Mouse (Mus musculus) megakaryocyte-erythroid progenitor cell, adult 5-6 weeks (primary cell): ENCODE measurements around the gene Fthl17d. TPM values are rescaled to one million over a fixed set of nuclear protein-coding genes. Genes with fewer than 3 reads are reported as not detected.
"Not testable (repeated sequence)": the region's sequence is repeated elsewhere in the genome, so short reads cannot be mapped to it uniquely, and the experiment has no call there.

ENCODE experiments used
- ATAC-seq: replicated peaks from 2 replicates; pipeline ENCODE4 v1.8.0; 2016; ENCODE audit warnings: mild to moderate bottlenecking, inconsistent platforms; ENCODE audit not compliant: severe bottlenecking, poor library complexity, low FRiP score, low TSS enrichment
- total RNA-seq, 2 experiments: library from RNA; stranded (forward) in 1 of 2; stranded (reverse) in 1 of 2; fragments of 200-1000, 215-1000 nt in 1 of 2; fragments of >200 nt in 1 of 2; fragmentation: Nextera tagmentation in 1 of 2; gene quantifications; 2 replicates each; pipeline ENCODE4 v1.2.3; 2014 to 2017

The Fthl17d gene
- total RNA-seq (2014; fragmentation: Nextera tagmentation) (not detected in 2 replicates), total RNA-seq (2017) (not detected in 2 replicates)

GRCm38 (mm10) chrX:8986655-8987054, at the start of gene Fthl17d:
Gene Fthl17d (minus strand): TSS chrX:8986755.
- not testable (repeated sequence) for ATAC-seq

GRCm38 (mm10) chrX:9033193-9033592, 46.6 kb upstream of the Fthl17d start, which contains the start of gene Fthl17e:
Gene Fthl17e (plus strand): TSS chrX:9033493.
- ATAC-seq: not testable (repeated sequence)

- ATAC-seq: no peak
Observed at GRCm38 (mm10) chrX:9019481-9019880, 32.9 kb upstream of the Fthl17d start.

- no peak for ATAC-seq
Observed at GRCm38 (mm10) chrX:9016079-9016478, 29.5 kb upstream of the Fthl17d start.

- not testable (repeated sequence) for ATAC-seq
Observed at GRCm38 (mm10) chrX:8976459-8976858, 10.1 kb downstream of the Fthl17d start, which contains the start of gene Fthl17c. Gene Fthl17c (minus strand): TSS chrX:8976559.

- not testable (repeated sequence) for ATAC-seq
Observed at GRCm38 (mm10) chrX:8964618-8965017, 21.9 kb downstream of the Fthl17d start.

- ATAC-seq: not testable (repeated sequence)
Observed at GRCm38 (mm10) chrX:8962875-8963274, 23.7 kb downstream of the Fthl17d start, which contains the start of gene Fthl17b. Gene Fthl17b (minus strand): TSS chrX:8962975.

GRCm38 (mm10) chrX:8948130-8948805, 38.3 kb downstream of the Fthl17d start:
- not testable (repeated sequence) for ATAC-seq

- no peak for ATAC-seq
Observed at GRCm38 (mm10) chrX:8944041-8944440, 42.5 kb downstream of the Fthl17d start.

Other genes starting within 250 kb of the Fthl17d start
- gene Ssx9, start 238.3 kb downstream of the Fthl17d start, total RNA-seq (2014; fragmentation: Nextera tagmentation): not detected in 2 replicates
- gene Ssx9, start 238.3 kb downstream of the Fthl17d start, total RNA-seq (2017): not detected in 2 replicates
- gene Ssxb5, start 183.1 kb downstream of the Fthl17d start, total RNA-seq (2014; fragmentation: Nextera tagmentation): not detected in 2 replicates
- gene Ssxb5, start 183.1 kb downstream of the Fthl17d start, total RNA-seq (2017): not detected in 2 replicates
- not detected in 2 replicates for gene Gm6592, start 142.8 kb downstream of the Fthl17d start, total RNA-seq (2014; fragmentation: Nextera tagmentation)
- not detected in 2 replicates for gene Gm6592, start 142.8 kb downstream of the Fthl17d start, total RNA-seq (2017)
- not detected in 2 replicates for gene Gm5751, start 112.5 kb downstream of the Fthl17d start, total RNA-seq (2014; fragmentation: Nextera tagmentation)
- gene Gm5751, start 112.5 kb downstream of the Fthl17d start, total RNA-seq (2017): not detected in 2 replicates
- 0.89 and 1.6 TPM in 2 replicates for gene B630019K06Rik, start 94.4 kb downstream of the Fthl17d start, total RNA-seq (2014; fragmentation: Nextera tagmentation)
- gene B630019K06Rik, start 94.4 kb downstream of the Fthl17d start, total RNA-seq (2017): 0.46 TPM in 1 of 2 replicates, not detected in the other
- not detected in 2 replicates for gene Fthl17b, start 23.8 kb downstream of the Fthl17d start, total RNA-seq (2014; fragmentation: Nextera tagmentation)
- not detected in 2 replicates for gene Fthl17b, start 23.8 kb downstream of the Fthl17d start, total RNA-seq (2017)
- gene Fthl17c, start 10.2 kb downstream of the Fthl17d start, total RNA-seq (2014; fragmentation: Nextera tagmentation): not detected in 2 replicates
- not detected in 2 replicates for gene Fthl17c, start 10.2 kb downstream of the Fthl17d start, total RNA-seq (2017)
- not detected in 2 replicates for gene Fthl17e, start 46.7 kb upstream of the Fthl17d start, total RNA-seq (2014; fragmentation: Nextera tagmentation)
- not detected in 2 replicates for gene Fthl17e, start 46.7 kb upstream of the Fthl17d start, total RNA-seq (2017)
- not detected in 2 replicates for gene Fthl17f, start 76.3 kb upstream of the Fthl17d start, total RNA-seq (2014; fragmentation: Nextera tagmentation)
- not detected in 2 replicates for gene Fthl17f, start 76.3 kb upstream of the Fthl17d start, total RNA-seq (2017)
- not detected in 2 replicates for gene 4930402K13Rik, start 117.8 kb upstream of the Fthl17d start, total RNA-seq (2014; fragmentation: Nextera tagmentation)
- not detected in 2 replicates for gene 4930402K13Rik, start 117.8 kb upstream of the Fthl17d start, total RNA-seq (2017)
- gene Lancl3, start 213.1 kb upstream of the Fthl17d start, total RNA-seq (2014; fragmentation: Nextera tagmentation): 0.07 TPM in 1 of 2 replicates, not detected in the other
- not detected in 2 replicates for gene Lancl3, start 213.1 kb upstream of the Fthl17d start, total RNA-seq (2017)